Comparison of ENCODE assay signal across 21 mouse cellular contexts in genomic region chr14:121044145-121044544, GRCm38 (mm10). TPM values are rescaled to one million over a fixed set of nuclear protein-coding genes. Genes with fewer than 3 reads are reported as not detected.
DNase-seq lines count a peak whose midpoint lies in the region; ATAC-seq and TF ChIP-seq lines count a peak whose summit lies in the region.
"Had no signal": no experiment of that assay in that cellular context is flagged by ENCODE, and none has a peak within 500 bp of the region (broad histone marks: within the 10 kb centered on the region; RNA-seq: fewer than 3 reads in every experiment).

No protein-coding gene starts in this region.

- no peaks in the 10 kb centered on the region for H3K4me1 ChIP-seq in embryonic facial prominence, embryonic 11.5 days (ENCODE audit: control insufficient read depth, insufficient read depth, low read length)
- H3K4me1 ChIP-seq in embryonic facial prominence, embryonic 10.5 days = peaks cover 58% of the 10 kb centered on the region

- no peaks in the 10 kb centered on the region; the same call in 1 of the 2 replicates for H3K36me3 ChIP-seq in embryonic facial prominence, embryonic 11.5 days (replicated peaks; ENCODE audit: control insufficient read depth, insufficient read depth, low read depth, low read length)
- H3K36me3 ChIP-seq in embryonic facial prominence, embryonic 10.5 days (replicated peaks) = peaks cover 39% of the 10 kb centered on the region
- H3K36me3 ChIP-seq: G1E; hindbrain, embryonic 12.5 days; liver, embryonic 12.5 days; midbrain, embryonic 12.5 days had no signal

- ATAC-seq in embryonic facial prominence, embryonic 11.5 days (replicated peaks; ENCODE audit: insufficient number of reproducible peaks, low FRiP score, low TSS enrichment, low read depth) = no peak
- ATAC-seq in granulocyte monocyte progenitor cell, adult 5-6 weeks (replicated peaks; ENCODE audit: poor library complexity, severe bottlenecking) = peak; percentile 87
- ATAC-seq: forebrain, embryonic 16.5 days; liver, embryonic 12.5 days had no signal

- no peak overlapping the region for H3K9ac ChIP-seq in embryonic facial prominence, embryonic 11.5 days (replicated peaks; ENCODE audit: low read length)
- H3K9ac ChIP-seq: embryonic facial prominence, embryonic 12.5 days; hindbrain, embryonic 12.5 days; limb, embryonic 12.5 days; liver, embryonic 12.5 days; midbrain, embryonic 12.5 days had no signal

- TF ChIP-seq CTCF in layer of hippocampus, adult 2 months (conservative IDR thresholded peaks at IDR 0.05) = 0 out of 2 replicates have a peak, but pooled peaks have one; percentile 5

- DNase-seq in embryonic facial prominence, embryonic 11.5 days (ENCODE audit: low spot score) = peak; percentile 29
- no peak for DNase-seq in embryonic facial prominence, embryonic 10.5 days (ENCODE audit: low spot score)
- no peak for DNase-seq in layer of hippocampus, adult 2 months (ENCODE audit: low spot score in 2 of 2)
- DNase-seq in layer of hippocampus, adult 8-10 months (ENCODE audit: low spot score in 2 of 2) = no peak
- peak; percentile 17 for DNase-seq in 416B (ENCODE audit: low read depth)
- no peak for DNase-seq in thymus, postnatal 10 days (ENCODE audit: low spot score in 2 of 2)
- no peak for DNase-seq in cerebellum, postnatal 4 days (ENCODE audit: low spot score in 2 of 2)
- DNase-seq: adrenal gland, postnatal 25 days; cerebellum, adult 9-10 months; gastrocnemius, postnatal 36 days; kidney, adult 11 months; lung, adult 18-20 months had no signal

- H3K4me3 ChIP-seq in embryonic facial prominence, embryonic 11.5 days (ENCODE audit: low read depth, low read length) = no peak overlapping the region
- no peak overlapping the region for H3K4me3 ChIP-seq in embryonic facial prominence, embryonic 10.5 days
- H3K4me3 ChIP-seq in layer of hippocampus, adult 2 months = no peak overlapping the region
- H3K4me3 ChIP-seq: embryonic facial prominence, embryonic 12.5 days; hindbrain, embryonic 12.5 days; limb, embryonic 12.5 days; liver, embryonic 12.5 days; midbrain, embryonic 12.5 days had no signal

- H3K9me3 ChIP-seq in embryonic facial prominence, embryonic 11.5 days (replicated peaks; ENCODE audit: control insufficient read depth, low read length) = no peaks in the 10 kb centered on the region
- H3K9me3 ChIP-seq in embryonic facial prominence, embryonic 10.5 days = no peaks in the 10 kb centered on the region
- H3K9me3 ChIP-seq: embryonic facial prominence, embryonic 12.5 days; hindbrain, embryonic 12.5 days; limb, embryonic 12.5 days; liver, embryonic 12.5 days; midbrain, embryonic 12.5 days had no signal

- H3K4me2 ChIP-seq in embryonic facial prominence, embryonic 11.5 days (ENCODE audit: low read depth, low read length) = no peak overlapping the region
- H3K4me2 ChIP-seq: embryonic facial prominence, embryonic 12.5 days; hindbrain, embryonic 12.5 days; limb, embryonic 12.5 days; liver, embryonic 12.5 days; midbrain, embryonic 12.5 days had no signal

- no peaks in the 10 kb centered on the region for H3K27me3 ChIP-seq in embryonic facial prominence, embryonic 11.5 days (ENCODE audit: control insufficient read depth, insufficient read depth, low read length)
- H3K27me3 ChIP-seq in embryonic facial prominence, embryonic 10.5 days (replicated peaks; ENCODE audit: low read depth, poor library complexity, severe bottlenecking) = no peaks in the 10 kb centered on the region
- H3K27me3 ChIP-seq: embryonic facial prominence, embryonic 12.5 days; hindbrain, embryonic 12.5 days; limb, embryonic 12.5 days; liver, embryonic 12.5 days had no signal

- H3K27ac ChIP-seq in embryonic facial prominence, embryonic 11.5 days (replicated peaks; ENCODE audit: low read depth, low read length) = no peak overlapping the region
- H3K27ac ChIP-seq in embryonic facial prominence, embryonic 10.5 days (replicated peaks) = no peak overlapping the region
- no peak overlapping the region for H3K27ac ChIP-seq in layer of hippocampus, adult 2 months
- H3K27ac ChIP-seq: embryonic facial prominence, embryonic 12.5 days; hindbrain, embryonic 12.5 days; kidney, postnatal 0 days; limb, embryonic 12.5 days; liver, embryonic 12.5 days; midbrain, embryonic 12.5 days had no signal

- WGBS in embryonic facial prominence, embryonic 11.5 days = 83% methylated on average over 3 of the region's 3 CpGs
- WGBS in embryonic facial prominence, embryonic 10.5 days = 86% methylated on average over 3 of the region's 3 CpGs

RNA-seq across cellular contexts. Expression of gene Farp1, which starts 9.1 kb away (rescaled TPM):
- polyA plus RNA-seq in embryonic facial prominence, embryonic 11.5 days (2014; fragmentation: Nextera tagmentation; extraction: Ambion mirVana) = 40.8 and 42.8 TPM in 2 replicates
- polyA plus RNA-seq in embryonic facial prominence, embryonic 10.5 days (2016; fragmentation: Nextera tagmentation; extraction: Ambion mirVana) = 35.8 and 41.7 TPM in 2 replicates
- 100 to 1,000 TPM; 102 TPM for total RNA-seq in layer of hippocampus, adult 2 months (2021)
- 100 to 1,000 TPM; 110 to 121 (median 116) TPM for total RNA-seq in layer of hippocampus, adult 8-10 months (2022)
- total RNA-seq in granulocyte monocyte progenitor cell, adult 5-6 weeks (2014; fragmentation: Nextera tagmentation) = not detected in 2 replicates
- total RNA-seq in granulocyte monocyte progenitor cell, adult 5-6 weeks (2017) = 1.9 TPM in 1 of 2 replicates, not detected in the other

Comparison
In these comparisons a context has a peak if more than half of its experiments do, and no peak if none do; other contexts are left out.
1. DNase-seq: peak in embryonic facial prominence, embryonic 11.5 days (single experiment) and 416B (single experiment); none in embryonic facial prominence, embryonic 10.5 days (single experiment), layer of hippocampus, adult 2 months (0 of 2), layer of hippocampus, adult 8-10 months (0 of 2), thymus, postnatal 10 days (0 of 2) and cerebellum, postnatal 4 days (0 of 2).
2. RNA of gene Farp1, which starts 9.1 kb away (total RNA-seq): 110 to 121 TPM in layer of hippocampus, adult 8-10 months and 102 TPM in layer of hippocampus, adult 2 months; 1.9 TPM in granulocyte monocyte progenitor cell, adult 5-6 weeks; every median in the first group is over 10 times any median in the second.